Mouse (Mus musculus) hindbrain, embryonic 13.5 days (tissue): ENCODE measurements around the gene Foxn3. TPM values are rescaled to one million over a fixed set of nuclear protein-coding genes. Genes with fewer than 3 reads are reported as not detected.
A peak's percentile ranks its signal among the peaks of the same experiment; 100 is the strongest.

Experiments used
- ATAC-seq: fragments of 200-750 bp; cut with Nextera tagmentation; 2 replicates; pipeline ENCODE4 v1.8.0; 2017; ENCODE audit warnings: moderate TSS enrichment; ENCODE audit not compliant: low FRiP score
- H3K27ac ChIP-seq: fragments of 300-500 bp; sonication (generic); 2 replicates; pipeline ENCODE4 v1.5.1; 2015; ENCODE audit warnings: inconsistent platforms, mild to moderate bottlenecking, moderate library complexity
- H3K27me3 ChIP-seq: fragments of 300-500 bp; sonication (generic); 2 replicates; pipeline ENCODE4 v1.6.1; 2015; ENCODE audit warnings: mild to moderate bottlenecking, inconsistent platforms
- H3K36me3 ChIP-seq: fragments of 300-500 bp; sonication (generic); 2 replicates; pipeline ENCODE4 v1.6.1; 2015; ENCODE audit warnings: mild to moderate bottlenecking, inconsistent platforms
- H3K4me1 ChIP-seq: fragments of 300-500 bp; sonication (generic); replicated peaks from 2 replicates; pipeline ENCODE4 v1.6.1; 2015; ENCODE audit warnings: inconsistent platforms
- H3K4me2 ChIP-seq: fragments of 300-500 bp; sonication (generic); 2 replicates; pipeline ENCODE4 v1.6.1; 2015; ENCODE audit warnings: inconsistent platforms, mild to moderate bottlenecking, moderate library complexity
- H3K4me3 ChIP-seq: fragments of 300-500 bp; sonication (generic); 2 replicates; pipeline ENCODE4 v1.5.1; 2015; ENCODE audit warnings: mild to moderate bottlenecking, inconsistent platforms
- H3K9ac ChIP-seq: fragments of 300-500 bp; sonication (generic); 2 replicates; pipeline ENCODE4 v1.6.1; 2015; ENCODE audit warnings: mild to moderate bottlenecking, inconsistent platforms
- H3K9me3 ChIP-seq: fragments of 300-500 bp; sonication (generic); 2 replicates; pipeline ENCODE4 v1.6.1; 2016; ENCODE audit warnings: inconsistent platforms
- WGBS: fragments of 180-500 bp; shearing (Covaris S2); methylation state at CpG from one replicate; pipeline ENCODE4 v1.1.7; 2015; 5-methylcytosine and 5-hydroxymethylcytosine counted together
- polyA plus RNA-seq: library from polyadenylated mRNA; unstranded; fragments of >200 nt; fragmentation: Nextera tagmentation; extraction: Ambion mirVana; gene quantifications from 2 replicates; pipeline ENCODE4 v1.2.1, GENCODE M21; 2015

Gene Foxn3
- polyA plus RNA-seq, 1 experiment from 2014 or later: 83.6 TPM

GRCm38 (mm10) chr12:99518126-99518525 lies 45.3 kb downstream of the Foxn3 start:
- Histone ChIP-seq H3K9me3 (no peaks in the 10 kb centered on the region), H3K27me3 (no peaks in the 10 kb centered on the region), H3K4me1 (peaks cover 25% of the 10 kb centered on the region), H3K36me3 (no peaks in the 10 kb centered on the region), H3K27ac (no peak overlapping the region; the same call in 1 of the 2 replicates), H3K4me3 (no peak overlapping the region), H3K9ac (no peak overlapping the region), H3K4me2 (no peak overlapping the region)
- 91% methylated on average over 12 of the region's 12 CpGs for WGBS
- no peak for ATAC-seq

GRCm38 (mm10) chr12:99517296-99517695 lies 46.1 kb downstream of the Foxn3 start:
- ATAC-seq: no peak
- H3K27ac ChIP-seq: no peak overlapping the region

GRCm38 (mm10) chr12:99515481-99515880 lies 47.9 kb downstream of the Foxn3 start:
- no peaks in the 10 kb centered on the region for H3K36me3 ChIP-seq
- no peak overlapping the region for H3K9ac ChIP-seq
- no peak for ATAC-seq
- WGBS: 91% methylated on average over 3 of the region's 3 CpGs
- no peak overlapping the region for H3K4me2 ChIP-seq
- no peaks in the 10 kb centered on the region for H3K9me3 ChIP-seq
- no peak overlapping the region for H3K4me3 ChIP-seq
- H3K27ac ChIP-seq: no peak overlapping the region
- peaks cover 34% of the 10 kb centered on the region for H3K4me1 ChIP-seq
- H3K27me3 ChIP-seq: no peaks in the 10 kb centered on the region

More at GRCm38 (mm10) chr12:99517296-99517695, 46.1 kb downstream of the Foxn3 start:
- Histone ChIP-seq H3K9ac (no peak overlapping the region), H3K27me3 (no peaks in the 10 kb centered on the region), H3K36me3 (no peaks in the 10 kb centered on the region), H3K9me3 (no peaks in the 10 kb centered on the region), H3K4me2 (no peak overlapping the region), H3K4me3 (no peak overlapping the region), H3K4me1 (peaks cover 25% of the 10 kb centered on the region)
- 94% methylated on average over 5 of the region's 5 CpGs for WGBS

DNA sequence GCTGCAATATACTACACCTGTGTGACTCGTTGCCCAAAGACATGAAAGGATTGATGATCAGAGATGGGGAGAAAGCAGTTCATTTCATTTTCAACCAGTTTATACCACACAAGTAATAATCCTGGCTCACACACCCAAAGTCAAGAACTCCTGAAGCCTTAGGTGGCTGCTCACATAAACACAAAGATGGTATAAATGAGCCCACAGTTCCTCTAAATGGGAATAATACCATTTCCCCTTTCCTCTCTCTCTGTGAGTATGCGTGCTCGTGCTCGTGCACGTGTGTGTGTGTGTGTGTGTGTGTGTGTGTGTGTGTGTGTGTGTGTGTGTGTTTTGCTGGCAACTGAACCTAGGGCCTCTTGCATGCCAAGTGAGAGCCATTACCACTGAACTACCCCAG lies 51.7 kb downstream of the Foxn3 start:
- Histone ChIP-seq H3K27ac (no peak overlapping the region), H3K9me3 (no peaks in the 10 kb centered on the region), H3K4me1 (peaks cover 14% of the 10 kb centered on the region; the same call in 1 of the 2 replicates), H3K4me3 (no peak overlapping the region), H3K27me3 (no peaks in the 10 kb centered on the region), H3K9ac (no peak overlapping the region), H3K4me2 (no peak overlapping the region), H3K36me3 (no peaks in the 10 kb centered on the region)
- no peak for ATAC-seq
- 89% methylated on average over 5 of the region's 5 CpGs for WGBS

- Histone ChIP-seq H3K36me3 (no peaks in the 10 kb centered on the region), H3K9me3 (no peaks in the 10 kb centered on the region), H3K9ac (no peak overlapping the region), H3K4me2 (no peak overlapping the region), H3K27ac (peak overlapping the region; percentile 24; the same call in 1 of the 2 replicates), H3K27me3 (no peaks in the 10 kb centered on the region), H3K4me1 (peaks cover 14% of the 10 kb centered on the region; the same call in 1 of the 2 replicates), H3K4me3 (no peak overlapping the region)
- ATAC-seq: no peak
- 58% methylated on average over 5 of the region's 5 CpGs for WGBS
Observed at GRCm38 (mm10) chr12:99510759-99511158, 52.6 kb downstream of the Foxn3 start.

DNA sequence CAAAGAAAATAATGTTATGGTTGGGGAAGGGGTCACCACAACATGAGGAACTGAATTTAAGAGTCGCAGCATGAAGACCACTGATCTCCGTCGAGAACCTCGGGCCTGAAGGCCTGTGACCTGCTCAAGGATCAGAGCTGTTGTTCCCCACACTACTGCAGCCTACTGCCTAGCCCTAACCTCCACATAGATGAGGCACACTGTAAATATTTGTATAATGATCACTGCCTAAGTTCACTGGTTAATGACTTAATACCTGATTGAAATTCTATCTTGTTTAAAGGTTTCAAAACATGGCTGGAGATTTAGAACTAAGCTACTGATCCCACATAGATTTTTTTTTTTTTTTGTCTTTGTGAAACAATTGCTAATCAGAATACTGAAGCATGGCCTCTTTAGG lies 61.2 kb downstream of the Foxn3 start:
- Histone ChIP-seq H3K27ac (no peak overlapping the region), H3K9ac (no peak overlapping the region), H3K36me3 (no peaks in the 10 kb centered on the region), H3K27me3 (no peaks in the 10 kb centered on the region), H3K4me3 (no peak overlapping the region), H3K4me1 (peaks cover 20% of the 10 kb centered on the region), H3K9me3 (no peaks in the 10 kb centered on the region), H3K4me2 (no peak overlapping the region)
- WGBS: 96% methylated on average over 4 of the region's 4 CpGs
- no peak for ATAC-seq

GRCm38 (mm10) chr12:99498978-99499694 lies 64.2 kb downstream of the Foxn3 start:
- Histone ChIP-seq H3K4me3 (no peak overlapping the region; the same call in 1 of the 2 replicates), H3K9me3 (no peaks in the 10 kb centered on the region; the same call in 1 of the 2 replicates), H3K4me1 (peaks cover 20% of the 10 kb centered on the region), H3K4me2 (peak overlapping the region; percentile 52), H3K9ac (no peak overlapping the region), H3K27me3 (no peaks in the 10 kb centered on the region), H3K36me3 (0 out of 2 replicates have a peak, but pooled peaks cover under 1% of the 10 kb centered on the region), H3K27ac (peak overlapping the region; percentile 70; the same call in 1 of the 2 replicates)
- no peak; the same call in 1 of the 2 replicates for ATAC-seq
- WGBS: 28% methylated on average over 9 of the region's 9 CpGs

DNA sequence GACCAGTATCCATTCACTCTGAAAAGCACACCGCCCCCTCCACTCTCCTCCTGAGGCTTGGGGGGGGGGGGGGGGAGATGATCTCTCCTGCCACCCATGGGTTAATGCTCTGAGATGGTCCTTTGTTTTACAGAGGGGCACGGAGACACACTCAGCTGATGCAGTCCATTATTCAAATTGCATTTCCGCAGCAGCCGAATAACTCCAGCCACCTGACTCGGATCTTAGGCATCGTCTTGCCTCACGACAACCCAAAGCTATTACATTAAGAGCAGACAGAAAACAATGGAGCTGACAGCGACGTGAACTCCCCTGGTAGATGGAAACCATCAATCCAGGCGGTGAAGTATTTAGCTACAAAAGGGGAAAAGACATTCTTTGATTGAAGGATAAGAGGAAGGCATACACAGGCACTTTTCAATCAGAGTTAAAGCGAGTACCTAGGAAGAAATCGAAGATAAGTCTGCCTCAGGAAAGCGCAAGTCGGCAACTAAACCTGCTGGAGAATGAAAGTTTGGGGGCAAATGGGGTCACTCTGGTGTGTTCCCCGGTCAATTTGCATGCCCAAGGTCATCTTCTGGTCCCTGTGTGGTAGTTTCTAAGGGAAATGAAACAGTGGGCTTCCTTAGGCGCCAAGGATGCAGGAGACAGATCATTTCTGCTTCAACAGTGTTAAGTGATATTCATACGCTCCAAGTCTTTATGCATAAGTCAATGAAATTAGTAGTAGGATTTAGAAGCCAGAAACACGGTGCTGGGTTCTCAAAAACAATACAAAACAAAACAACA lies 65.0 kb downstream of the Foxn3 start:
- peak overlapping the region; percentile 53 for H3K9ac ChIP-seq

GRCm38 (mm10) chr12:99496945-99497344 lies 66.4 kb downstream of the Foxn3 start:
- WGBS: 82% methylated on average over 3 of the region's 3 CpGs
- 0 out of 2 replicates have a peak, but pooled peaks cover 3% of the 10 kb centered on the region for H3K36me3 ChIP-seq
- no peak overlapping the region for H3K4me2 ChIP-seq
- no peak overlapping the region for H3K27ac ChIP-seq
- no peak overlapping the region for H3K9ac ChIP-seq
- no peaks in the 10 kb centered on the region; the same call in 1 of the 2 replicates for H3K9me3 ChIP-seq
- peaks cover 20% of the 10 kb centered on the region for H3K4me1 ChIP-seq
- H3K27me3 ChIP-seq: no peaks in the 10 kb centered on the region
- H3K4me3 ChIP-seq: no peak overlapping the region
- no peak for ATAC-seq

More for the DNA sequence above, 65.0 kb downstream of the Foxn3 start:
- Histone ChIP-seq H3K4me3 (peak overlapping the region; percentile 22), H3K4me1 (peaks cover 20% of the 10 kb centered on the region), H3K9me3 (no peaks in the 10 kb centered on the region; the same call in 1 of the 2 replicates), H3K27ac (peak overlapping the region; percentile 70), H3K4me2 (peak overlapping the region; percentile 52), H3K36me3 (0 out of 2 replicates have a peak, but pooled peaks cover 3% of the 10 kb centered on the region), H3K27me3 (no peaks in the 10 kb centered on the region)
- ATAC-seq: 0 out of 2 replicates have a peak, but pooled peaks have one; percentile 46
- WGBS: 23% methylated on average over 18 of the region's 18 CpGs

DNA sequence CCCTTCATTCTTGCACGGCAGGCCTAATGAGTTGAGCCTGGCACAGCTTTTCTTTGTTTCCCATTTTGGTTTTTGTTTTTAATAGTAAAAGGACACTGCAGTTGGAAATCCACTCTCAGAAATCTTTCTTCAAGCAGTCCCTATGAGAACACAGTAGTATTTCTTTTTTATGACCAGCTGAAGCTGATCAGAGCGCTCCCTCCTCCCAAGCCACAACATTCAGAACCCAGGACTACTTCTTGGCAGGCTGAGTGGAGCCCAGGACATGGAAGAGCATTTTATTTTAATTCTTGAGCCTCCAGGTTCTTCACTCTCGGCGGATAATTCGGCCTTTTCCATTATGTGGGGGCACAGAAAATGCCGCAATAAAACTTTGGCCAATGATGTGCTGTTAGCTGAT lies 73.2 kb downstream of the Foxn3 start:
- Histone ChIP-seq H3K36me3 (0 out of 2 replicates have a peak, but pooled peaks cover 3% of the 10 kb centered on the region), H3K27ac (no peak overlapping the region), H3K4me2 (no peak overlapping the region), H3K4me3 (no peak overlapping the region), H3K9me3 (no peaks in the 10 kb centered on the region; the same call in 1 of the 2 replicates), H3K4me1 (no peaks in the 10 kb centered on the region; the same call in none of the 2 replicates), H3K27me3 (no peaks in the 10 kb centered on the region), H3K9ac (no peak overlapping the region)
- 86% methylated on average over 6 of the region's 6 CpGs for WGBS
- ATAC-seq: no peak

GRCm38 (mm10) chr12:99489001-99489592 lies 74.3 kb downstream of the Foxn3 start:
- no peaks in the 10 kb centered on the region for H3K27me3 ChIP-seq
- no peak overlapping the region for H3K9ac ChIP-seq
- H3K4me3 ChIP-seq: no peak overlapping the region
- H3K36me3 ChIP-seq: 0 out of 2 replicates have a peak, but pooled peaks cover 1% of the 10 kb centered on the region
- no peak overlapping the region for H3K4me2 ChIP-seq
- WGBS: 92% methylated on average over 4 of the region's 4 CpGs
- no peaks in the 10 kb centered on the region; the same call in 1 of the 2 replicates for H3K9me3 ChIP-seq
- ATAC-seq: no peak
- H3K4me1 ChIP-seq: no peaks in the 10 kb centered on the region; the same call in none of the 2 replicates
- H3K27ac ChIP-seq: no peak overlapping the region

GRCm38 (mm10) chr12:99480372-99480771 lies 83.0 kb downstream of the Foxn3 start:
- no peak overlapping the region for H3K4me2 ChIP-seq
- H3K9ac ChIP-seq: no peak overlapping the region
- 92% methylated on average over 3 of the region's 3 CpGs for WGBS
- H3K27me3 ChIP-seq: no peaks in the 10 kb centered on the region
- no peaks in the 10 kb centered on the region for H3K4me1 ChIP-seq
- H3K9me3 ChIP-seq: peaks cover 5% of the 10 kb centered on the region
- H3K27ac ChIP-seq: no peak overlapping the region
- peaks cover 11% of the 10 kb centered on the region for H3K36me3 ChIP-seq
- no peak overlapping the region for H3K4me3 ChIP-seq
- ATAC-seq: no peak
